Mouse (Mus musculus): Measurements from ENCODE around the gene Itgb7. TPM values are rescaled to one million over a fixed set of nuclear protein-coding genes. Genes with fewer than 3 reads are reported as not detected.
A peak's percentile ranks its signal among the peaks of the same experiment; 100 is the strongest.

The Itgb7 gene
- polyA plus RNA-seq, 1 experiment from 2014 or later, result 4.3 TPM

GRCm38 (mm10) chr15:102271441-102271840 lies 39.7 kb upstream of the Itgb7 start:
- no peaks in the 10 kb centered on the region for H3K36me3 ChIP-seq (ENCODE audit: insufficient read depth, low read length)
- no peak overlapping the region for H3K4me2 ChIP-seq (replicated peaks; ENCODE audit: low read depth, low read length)
- H3K27ac ChIP-seq (ENCODE audit: low read length), result no peak overlapping the region; the same call in 1 of the 2 replicates
- TF ChIP-seq CTCF (IDR thresholded peaks at IDR 0.05) (no peak), EP300 (IDR thresholded peaks at IDR 0.05) (peak; percentile 41; the same call in 1 of the 2 replicates)
- no peak overlapping the region for H3K4me3 ChIP-seq (ENCODE audit: low read depth, low read length)
- DNase-seq (ENCODE audit: low spot score), result peak; percentile 31
- H3K4me1 ChIP-seq (ENCODE audit: insufficient read depth, low read depth, low read length), result peaks cover 4% of the 10 kb centered on the region; the same call in 1 of the 2 replicates
- ATAC-seq, result peak; percentile 44
- 28% methylated on average over 3 of the region's 3 CpGs for WGBS
- no peaks in the 10 kb centered on the region for H3K9me3 ChIP-seq (ENCODE audit: low read length)
- no peaks in the 10 kb centered on the region for H3K27me3 ChIP-seq (replicated peaks; ENCODE audit: insufficient read depth, low read length)
- H3K9ac ChIP-seq (replicated peaks; ENCODE audit: low read depth), result no peak overlapping the region

GRCm38 (mm10) chr15:102270274-102270960 lies 38.7 kb upstream of the Itgb7 start, which contains the start of gene Gm9918:
Gene Gm9918, plus strand, starts transcription at chr15:102270563.
- WGBS, result 20% methylated on average over 20 of the region's 21 CpGs
- TF ChIP-seq EP300 (IDR thresholded peaks at IDR 0.05), result no peak
- TF ChIP-seq CTCF (IDR thresholded peaks at IDR 0.05), result no peak
- Histone ChIP-seq H3K27me3 (replicated peaks; ENCODE audit: insufficient read depth, low read length) (no peaks in the 10 kb centered on the region), H3K4me3 (ENCODE audit: low read depth, low read length) (no peak within 1 kb of the TSS), H3K4me1 (ENCODE audit: insufficient read depth, low read depth, low read length) (peaks cover 4% of the 10 kb centered on the region; the same call in 1 of the 2 replicates), H3K4me2 (replicated peaks; ENCODE audit: low read depth, low read length) (peak within 1 kb of the TSS; percentile 44), H3K27ac (ENCODE audit: low read length) (no peak within 1 kb of the TSS), H3K9ac (replicated peaks; ENCODE audit: low read depth) (no peak within 1 kb of the TSS), H3K9me3 (ENCODE audit: low read length) (no peaks in the 10 kb centered on the region), H3K36me3 (ENCODE audit: insufficient read depth, low read length) (no peaks in the 10 kb centered on the region)
- DNase-seq (ENCODE audit: low spot score), result no peak
- ATAC-seq, result peak; percentile 33; the same call in 1 of the 2 replicates

GRCm38 (mm10) chr15:102265548-102265947 lies 33.8 kb upstream of the Itgb7 start:
- no peak for TF ChIP-seq EP300 (IDR thresholded peaks at IDR 0.05)
- peak; percentile 50 for TF ChIP-seq CTCF (IDR thresholded peaks at IDR 0.05)
- DNase-seq (ENCODE audit: low spot score) (no peak), ATAC-seq (no peak)
- Histone ChIP-seq H3K27ac (ENCODE audit: low read length) (no peak overlapping the region), H3K4me3 (ENCODE audit: low read depth, low read length) (no peak overlapping the region), H3K4me1 (ENCODE audit: insufficient read depth, low read depth, low read length) (no peaks in the 10 kb centered on the region; the same call in 1 of the 2 replicates), H3K4me2 (replicated peaks; ENCODE audit: low read depth, low read length) (no peak overlapping the region), H3K9ac (replicated peaks; ENCODE audit: low read depth) (no peak overlapping the region), H3K36me3 (ENCODE audit: insufficient read depth, low read length) (no peaks in the 10 kb centered on the region), H3K9me3 (ENCODE audit: low read length) (no peaks in the 10 kb centered on the region), H3K27me3 (replicated peaks; ENCODE audit: insufficient read depth, low read length) (no peaks in the 10 kb centered on the region)
- 75% methylated on average over 5 of the region's 5 CpGs for WGBS

- ATAC-seq (no peak), DNase-seq (ENCODE audit: low spot score) (no peak)
- Histone ChIP-seq H3K27ac (ENCODE audit: low read length) (no peak overlapping the region), H3K27me3 (replicated peaks; ENCODE audit: insufficient read depth, low read length) (no peaks in the 10 kb centered on the region), H3K4me1 (ENCODE audit: insufficient read depth, low read depth, low read length) (peaks cover 4% of the 10 kb centered on the region), H3K9ac (replicated peaks; ENCODE audit: low read depth) (no peak overlapping the region), H3K9me3 (ENCODE audit: low read length) (no peaks in the 10 kb centered on the region), H3K4me2 (replicated peaks; ENCODE audit: low read depth, low read length) (no peak overlapping the region), H3K4me3 (ENCODE audit: low read depth, low read length) (no peak overlapping the region), H3K36me3 (ENCODE audit: insufficient read depth, low read length) (no peaks in the 10 kb centered on the region)
- WGBS, result 79% methylated on average over 2 of the region's 2 CpGs
- TF ChIP-seq CTCF (IDR thresholded peaks at IDR 0.05) (no peak), EP300 (IDR thresholded peaks at IDR 0.05) (no peak)
Observed at GRCm38 (mm10) chr15:102263037-102263436, 31.3 kb upstream of the Itgb7 start.

GRCm38 (mm10) chr15:102262582-102262981 lies 30.8 kb upstream of the Itgb7 start:
- no peaks in the 10 kb centered on the region for H3K36me3 ChIP-seq (ENCODE audit: insufficient read depth, low read length)
- no peak for ATAC-seq
- H3K4me2 ChIP-seq (replicated peaks; ENCODE audit: low read depth, low read length), result no peak overlapping the region
- no peak overlapping the region for H3K9ac ChIP-seq (replicated peaks; ENCODE audit: low read depth)
- no peak overlapping the region for H3K4me3 ChIP-seq (ENCODE audit: low read depth, low read length)
- TF ChIP-seq EP300 (IDR thresholded peaks at IDR 0.05), result no peak
- TF ChIP-seq CTCF (IDR thresholded peaks at IDR 0.05), result no peak
- no peak overlapping the region for H3K27ac ChIP-seq (ENCODE audit: low read length)
- no peak for DNase-seq (ENCODE audit: low spot score)
- H3K27me3 ChIP-seq (replicated peaks; ENCODE audit: insufficient read depth, low read length), result no peaks in the 10 kb centered on the region
- no peaks in the 10 kb centered on the region for H3K9me3 ChIP-seq (ENCODE audit: low read length)
- peaks cover 6% of the 10 kb centered on the region for H3K4me1 ChIP-seq (ENCODE audit: insufficient read depth, low read depth, low read length)
- 47% methylated on average over 7 of the region's 7 CpGs for WGBS

- Histone ChIP-seq H3K9me3 (ENCODE audit: low read length) (no peaks in the 10 kb centered on the region), H3K27ac (ENCODE audit: low read length) (peak overlapping the region; percentile 91)
- no peak for ATAC-seq
Observed at GRCm38 (mm10) chr15:102258581-102259253, 27.0 kb upstream of the Itgb7 start.

More at GRCm38 (mm10) chr15:102258581-102259253, 27.0 kb upstream of the Itgb7 start:
- H3K4me3 ChIP-seq (ENCODE audit: low read depth, low read length), result no peak overlapping the region
- H3K4me1 ChIP-seq (ENCODE audit: insufficient read depth, low read depth, low read length), result peaks cover 15% of the 10 kb centered on the region
- WGBS, result 34% methylated on average over 11 of the region's 11 CpGs
- no peak overlapping the region for H3K9ac ChIP-seq (replicated peaks; ENCODE audit: low read depth)
- no peaks in the 10 kb centered on the region for H3K27me3 ChIP-seq (replicated peaks; ENCODE audit: insufficient read depth, low read length)
- TF ChIP-seq CTCF (IDR thresholded peaks at IDR 0.05) (0 out of 2 replicates have a peak, but pooled peaks have one; percentile 3), EP300 (IDR thresholded peaks at IDR 0.05) (no peak)
- no peaks in the 10 kb centered on the region for H3K36me3 ChIP-seq (ENCODE audit: insufficient read depth, low read length)
- DNase-seq (ENCODE audit: low spot score), result no peak
- H3K4me2 ChIP-seq (replicated peaks; ENCODE audit: low read depth, low read length), result peak overlapping the region; percentile 92; the same call in 1 of the 2 replicates
